Mouse (Mus musculus): ENCODE measurements at regions not wholly inside any gene's neighbourhood (a gene's known extent, or its start where the extent isn't known, plus 50 kb on each side); places are given as distances from the start of the nearest gene placed in this dataset.

DNA sequence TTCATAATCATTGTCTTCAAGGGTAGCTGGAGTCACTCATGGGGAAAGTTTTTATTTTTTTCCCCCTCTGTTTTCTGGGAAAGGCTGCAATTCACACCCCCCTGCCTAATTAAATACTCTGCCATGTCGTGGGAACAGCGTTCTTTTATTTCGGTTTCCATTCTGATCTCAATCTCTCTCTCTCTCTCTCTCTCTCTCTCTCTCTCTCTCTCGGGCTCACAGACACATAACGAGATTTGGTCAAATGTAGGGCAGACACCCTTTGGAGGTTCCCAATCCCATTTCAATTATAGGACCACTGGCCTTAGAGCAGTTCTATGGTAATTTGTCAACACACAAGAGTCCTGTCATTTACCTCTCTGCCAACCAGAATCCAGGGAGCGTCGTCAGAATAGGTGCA lies 80.7 kb upstream of the Pcdh8 start:
- H3K4me3 ChIP-seq, result no peak overlapping the region
- H3K4me1 ChIP-seq, result peaks cover 24% of the 10 kb centered on the region
- no peaks in the 10 kb centered on the region for H3K36me3 ChIP-seq
- no peak overlapping the region for H3K9ac ChIP-seq
- H3K27ac ChIP-seq, result no peak overlapping the region
- H3K9me3 ChIP-seq (replicated peaks), result no peaks in the 10 kb centered on the region
- no peak overlapping the region for H3K4me2 ChIP-seq (replicated peaks)
- WGBS, result 66% methylated on average over 7 of the region's 7 CpGs
- ATAC-seq (ENCODE audit: low FRiP score), result no peak; the same call in 1 of the 2 replicates
- H3K27me3 ChIP-seq, result no peaks in the 10 kb centered on the region; the same call in 1 of the 2 replicates

GRCm38 (mm10) chr14:79851231-79851630 lies 80.1 kb upstream of the Pcdh8 start:
- no peak overlapping the region for H3K4me3 ChIP-seq
- H3K36me3 ChIP-seq, result no peaks in the 10 kb centered on the region
- H3K27ac ChIP-seq, result no peak overlapping the region
- ATAC-seq (ENCODE audit: low FRiP score), result peak; percentile 41; the same call in 1 of the 2 replicates
- 68% methylated on average over 10 of the region's 10 CpGs for WGBS
- no peaks in the 10 kb centered on the region; the same call in 1 of the 2 replicates for H3K27me3 ChIP-seq
- no peak overlapping the region for H3K4me2 ChIP-seq (replicated peaks)
- no peak overlapping the region for H3K9ac ChIP-seq
- H3K4me1 ChIP-seq, result peaks cover 24% of the 10 kb centered on the region
- H3K9me3 ChIP-seq (replicated peaks), result no peaks in the 10 kb centered on the region

GRCm38 (mm10) chr14:79849617-79850435 lies 78.7 kb upstream of the Pcdh8 start:
- WGBS, result 57% methylated on average over 8 of the region's 8 CpGs
- Histone ChIP-seq H3K9me3 (replicated peaks) (no peaks in the 10 kb centered on the region), H3K27ac (no peak overlapping the region), H3K4me1 (peaks cover 24% of the 10 kb centered on the region), H3K36me3 (no peaks in the 10 kb centered on the region), H3K4me2 (replicated peaks) (no peak overlapping the region), H3K4me3 (no peak overlapping the region), H3K27me3 (no peaks in the 10 kb centered on the region; the same call in 1 of the 2 replicates), H3K9ac (no peak overlapping the region)
- peak; percentile 6; the same call in 1 of the 2 replicates for ATAC-seq (ENCODE audit: low FRiP score)

- ATAC-seq (ENCODE audit: low FRiP score), result no peak
- Histone ChIP-seq H3K4me3 (no peak overlapping the region), H3K9ac (no peak overlapping the region), H3K27me3 (no peaks in the 10 kb centered on the region), H3K9me3 (replicated peaks) (no peaks in the 10 kb centered on the region), H3K4me2 (replicated peaks) (no peak overlapping the region), H3K27ac (no peak overlapping the region), H3K4me1 (peaks cover 29% of the 10 kb centered on the region), H3K36me3 (no peaks in the 10 kb centered on the region)
- WGBS, result 90% methylated on average over 4 of the region's 4 CpGs
Observed at GRCm38 (mm10) chr14:79848116-79848515, 77.0 kb upstream of the Pcdh8 start.

DNA sequence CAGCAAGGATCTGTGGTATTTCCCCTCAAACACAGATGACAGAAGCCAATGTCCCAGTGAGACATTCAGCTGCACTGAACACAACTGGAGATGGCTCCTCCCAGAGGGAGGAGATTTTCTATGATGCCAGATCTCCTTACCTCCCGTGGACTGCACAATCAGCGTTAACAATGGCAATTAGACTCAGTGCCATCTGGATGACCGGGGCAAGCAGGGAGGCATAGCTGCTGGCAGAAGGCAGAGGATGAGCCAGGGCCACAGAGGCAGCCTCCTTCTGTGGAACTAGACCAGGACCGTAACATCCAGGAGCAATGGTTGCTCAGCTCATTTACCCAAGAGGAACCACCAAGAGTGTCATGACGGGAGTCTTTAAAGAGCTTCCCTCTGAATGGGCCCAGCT lies 73.2 kb upstream of the Pcdh8 start:
- Histone ChIP-seq H3K36me3 (no peaks in the 10 kb centered on the region), H3K27me3 (no peaks in the 10 kb centered on the region), H3K4me3 (no peak overlapping the region), H3K9me3 (replicated peaks) (no peaks in the 10 kb centered on the region), H3K4me1 (peaks cover 13% of the 10 kb centered on the region), H3K4me2 (replicated peaks) (no peak overlapping the region), H3K9ac (no peak overlapping the region), H3K27ac (no peak overlapping the region)
- 57% methylated on average over 5 of the region's 5 CpGs for WGBS
- no peak for ATAC-seq (ENCODE audit: low FRiP score)

DNA sequence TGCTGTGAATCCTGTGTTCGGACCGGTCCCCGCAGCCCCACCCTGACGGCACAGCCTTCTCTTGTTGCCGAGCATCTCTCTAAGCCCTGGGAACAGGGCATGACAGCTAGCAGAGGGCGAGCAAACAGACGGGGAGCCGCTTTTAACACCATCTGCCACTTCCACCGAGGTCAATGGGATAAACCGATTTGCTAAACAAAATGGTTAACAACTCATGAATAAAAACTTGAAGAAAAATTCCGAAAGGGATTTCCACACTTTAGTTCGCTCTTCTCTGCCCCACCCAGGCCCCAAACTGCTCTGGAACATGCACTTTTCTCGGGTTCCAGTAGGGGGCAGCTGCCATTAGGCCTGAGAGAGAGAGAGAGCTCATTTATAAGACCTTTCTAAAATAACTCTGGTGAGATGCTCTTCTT lies 72.0 kb upstream of the Pcdh8 start:
- Histone ChIP-seq H3K27me3 (no peaks in the 10 kb centered on the region), H3K9me3 (replicated peaks) (no peaks in the 10 kb centered on the region), H3K4me2 (replicated peaks) (peak overlapping the region; percentile 33), H3K36me3 (no peaks in the 10 kb centered on the region), H3K27ac (peak overlapping the region; percentile 62; the same call in 1 of the 2 replicates), H3K4me1 (peaks cover 14% of the 10 kb centered on the region), H3K9ac (no peak overlapping the region), H3K4me3 (no peak overlapping the region)
- 9% methylated on average over 13 of the region's 13 CpGs for WGBS
- peak; percentile 89 for ATAC-seq (ENCODE audit: low FRiP score)

DNA sequence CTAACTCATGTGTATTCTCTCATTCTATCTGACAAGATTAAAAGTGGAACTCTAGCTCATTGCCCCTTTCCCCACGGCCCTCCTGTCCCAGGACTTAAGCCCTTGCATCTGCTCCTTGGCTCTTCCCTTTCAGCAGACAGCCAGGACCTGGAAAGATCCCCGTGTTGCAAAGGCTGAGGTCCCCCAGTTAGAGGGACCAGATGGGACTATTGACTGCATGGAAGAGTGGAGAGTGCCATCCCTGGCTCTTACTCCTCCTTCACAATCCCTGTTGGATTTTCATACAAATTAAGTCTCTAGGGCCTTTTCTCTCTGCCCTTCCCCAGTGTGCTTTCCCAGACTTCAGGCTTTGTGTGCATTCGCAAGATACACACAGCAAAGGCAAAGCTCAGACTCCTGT lies 71.6 kb upstream of the Pcdh8 start:
- Histone ChIP-seq H3K4me1 (peaks cover 18% of the 10 kb centered on the region), H3K27me3 (no peaks in the 10 kb centered on the region), H3K9ac (no peak overlapping the region), H3K4me3 (no peak overlapping the region), H3K9me3 (replicated peaks) (no peaks in the 10 kb centered on the region), H3K4me2 (replicated peaks) (peak overlapping the region; percentile 33), H3K27ac (peak overlapping the region; percentile 62; the same call in 1 of the 2 replicates), H3K36me3 (no peaks in the 10 kb centered on the region)
- 21% methylated on average over 3 of the region's 3 CpGs for WGBS
- ATAC-seq (ENCODE audit: low FRiP score), result peak; percentile 58

GRCm38 (mm10) chr14:79837101-79837500 lies 66.0 kb upstream of the Pcdh8 start:
- Histone ChIP-seq H3K9me3 (replicated peaks) (no peaks in the 10 kb centered on the region), H3K9ac (no peak overlapping the region), H3K4me2 (replicated peaks) (no peak overlapping the region), H3K27me3 (no peaks in the 10 kb centered on the region), H3K4me1 (peaks cover 12% of the 10 kb centered on the region), H3K4me3 (no peak overlapping the region), H3K36me3 (no peaks in the 10 kb centered on the region), H3K27ac (no peak overlapping the region)
- WGBS, result 42% methylated on average over 5 of the region's 5 CpGs
- ATAC-seq (ENCODE audit: low FRiP score), result no peak

- 96% methylated on average over 5 of the region's 6 CpGs for WGBS
- H3K4me1 ChIP-seq, result peaks cover 12% of the 10 kb centered on the region
- H3K27ac ChIP-seq, result no peak overlapping the region
- no peak overlapping the region for H3K4me3 ChIP-seq
- no peaks in the 10 kb centered on the region for H3K27me3 ChIP-seq
- H3K4me2 ChIP-seq (replicated peaks), result no peak overlapping the region
- no peaks in the 10 kb centered on the region for H3K36me3 ChIP-seq
- no peak for ATAC-seq (ENCODE audit: low FRiP score)
- H3K9ac ChIP-seq, result no peak overlapping the region
- no peaks in the 10 kb centered on the region for H3K9me3 ChIP-seq (replicated peaks)
Observed at GRCm38 (mm10) chr14:79836186-79836585, 65.1 kb upstream of the Pcdh8 start.

- H3K9me3 ChIP-seq (replicated peaks), result no peaks in the 10 kb centered on the region
- no peak overlapping the region for H3K27ac ChIP-seq
- WGBS, result 88% methylated on average over 11 of the region's 11 CpGs
- no peak overlapping the region for H3K4me3 ChIP-seq
- H3K36me3 ChIP-seq, result no peaks in the 10 kb centered on the region
- ATAC-seq (ENCODE audit: low FRiP score), result no peak
- H3K4me1 ChIP-seq, result peaks cover 13% of the 10 kb centered on the region
- no peaks in the 10 kb centered on the region for H3K27me3 ChIP-seq
- H3K9ac ChIP-seq, result no peak overlapping the region
- no peak overlapping the region for H3K4me2 ChIP-seq (replicated peaks)
Observed at GRCm38 (mm10) chr14:79824670-79825446, 53.7 kb upstream of the Pcdh8 start.

GRCm38 (mm10) chr14:79822453-79823117 lies 51.5 kb upstream of the Pcdh8 start:
- Histone ChIP-seq H3K4me3 (no peak overlapping the region), H3K9me3 (replicated peaks) (no peaks in the 10 kb centered on the region), H3K36me3 (no peaks in the 10 kb centered on the region), H3K4me1 (peaks cover 13% of the 10 kb centered on the region), H3K9ac (no peak overlapping the region), H3K27ac (peak overlapping the region; percentile 9; the same call in 1 of the 2 replicates), H3K27me3 (no peaks in the 10 kb centered on the region), H3K4me2 (replicated peaks) (no peak overlapping the region)
- ATAC-seq (ENCODE audit: low FRiP score), result peak; percentile 41
- WGBS, result 70% methylated on average over 16 of the region's 16 CpGs

- Histone ChIP-seq H3K36me3 (no peaks in the 10 kb centered on the region), H3K27ac (peak overlapping the region; percentile 9; the same call in 1 of the 2 replicates), H3K4me1 (peaks cover 13% of the 10 kb centered on the region), H3K9me3 (replicated peaks) (no peaks in the 10 kb centered on the region), H3K27me3 (no peaks in the 10 kb centered on the region), H3K9ac (no peak overlapping the region), H3K4me2 (replicated peaks) (no peak overlapping the region), H3K4me3 (no peak overlapping the region)
- peak; percentile 55 for ATAC-seq (ENCODE audit: low FRiP score)
- WGBS, result 69% methylated on average over 5 of the region's 5 CpGs
Observed at GRCm38 (mm10) chr14:79822011-79822435, 50.9 kb upstream of the Pcdh8 start.
